Mouse (Mus musculus): ENCODE measurements at regions not wholly inside any gene's neighbourhood (a gene's known extent, or its start where the extent isn't known, plus 50 kb on each side); places are given as distances from the start of the nearest gene placed in this dataset.
A peak's percentile ranks its signal among the peaks of the same experiment; 100 is the strongest.

DNA sequence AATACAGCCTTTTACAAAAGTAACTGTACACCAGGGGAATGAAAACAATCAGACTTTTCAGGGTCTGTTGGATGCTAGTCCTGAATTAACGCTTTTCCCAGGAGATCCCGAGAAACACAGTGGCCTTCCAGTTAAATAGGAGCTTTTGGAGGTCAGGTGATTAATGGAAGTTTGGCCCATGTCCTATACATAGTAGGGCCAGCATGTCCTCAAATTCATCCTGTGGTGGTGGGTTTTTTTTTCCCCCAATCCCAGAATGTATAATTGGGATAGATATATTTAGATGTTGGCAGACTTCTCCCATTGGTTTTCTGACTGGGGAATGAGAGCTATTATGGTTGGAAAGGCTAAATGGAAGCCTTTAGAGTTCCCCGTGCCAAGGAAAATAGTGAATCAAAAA is 77.6 kb downstream of the Cd200 start:
- DNase-seq: no peak
- intact Hi-C loops (cut with DNase I): loop anchor here (2.0 to 5.0 kb wide), 3 partner anchors 46 to 134 kb away; no protein-coding TSS in a partner anchor

- no peak for DNase-seq
- intact Hi-C loops (cut with DNase I): loop anchor here (2.0 to 5.0 kb wide), 3 partner anchors 47 to 133 kb away; no protein-coding TSS in a partner anchor
Observed at GRCm38 (mm10) chr16:45330298-45330697, 78.6 kb downstream of the Cd200 start.

DNA sequence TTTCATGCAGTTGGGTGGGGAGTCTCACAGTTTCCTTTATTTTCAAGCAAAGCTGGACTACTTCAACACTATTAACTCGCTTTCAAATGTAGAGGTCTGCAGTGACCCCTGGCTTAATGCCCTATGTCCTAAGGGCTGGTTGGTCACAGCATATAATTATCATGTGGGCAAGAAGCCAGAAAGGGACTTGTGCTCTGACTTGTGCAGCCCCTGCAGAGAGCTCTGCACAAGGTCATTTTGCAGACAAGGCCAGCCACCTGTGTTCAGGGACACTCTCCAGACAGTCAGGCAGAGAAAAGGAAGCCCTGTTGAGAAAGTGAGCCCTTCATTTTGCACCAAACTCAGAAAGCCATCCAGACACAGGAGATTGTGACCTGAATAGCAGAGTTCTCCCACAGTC is 79.1 kb downstream of the Cd200 start:
- intact Hi-C loops (cut with DNase I): loop anchor here (2.0 to 5.0 kb wide), 3 partner anchors 48 to 132 kb away; no protein-coding TSS in a partner anchor
- peak in 1 of 2 experiments; percentile 16 for DNase-seq

DNA sequence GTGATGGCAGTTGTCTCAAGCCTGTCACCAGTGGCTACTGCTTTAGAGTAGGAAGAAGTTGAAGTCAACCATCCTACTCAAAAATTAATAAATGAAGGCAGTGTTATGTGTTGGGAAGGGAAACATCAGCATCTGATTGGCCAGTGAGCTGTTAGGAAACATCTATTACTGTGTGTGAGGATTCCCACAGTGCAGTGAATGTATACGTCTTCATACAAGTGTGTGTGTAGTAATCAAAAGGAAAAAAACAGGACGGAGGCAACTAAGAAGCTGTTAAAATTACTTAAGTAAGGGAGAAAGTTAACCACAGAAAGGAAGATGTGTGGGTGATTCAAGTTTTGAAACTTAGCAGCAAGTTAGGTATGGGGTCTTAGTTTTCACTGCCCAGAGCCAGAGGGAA is 81.8 kb downstream of the Cd200 start:
- DNase-seq: no peak
- intact Hi-C loops (cut with DNase I): no loop called here

DNA sequence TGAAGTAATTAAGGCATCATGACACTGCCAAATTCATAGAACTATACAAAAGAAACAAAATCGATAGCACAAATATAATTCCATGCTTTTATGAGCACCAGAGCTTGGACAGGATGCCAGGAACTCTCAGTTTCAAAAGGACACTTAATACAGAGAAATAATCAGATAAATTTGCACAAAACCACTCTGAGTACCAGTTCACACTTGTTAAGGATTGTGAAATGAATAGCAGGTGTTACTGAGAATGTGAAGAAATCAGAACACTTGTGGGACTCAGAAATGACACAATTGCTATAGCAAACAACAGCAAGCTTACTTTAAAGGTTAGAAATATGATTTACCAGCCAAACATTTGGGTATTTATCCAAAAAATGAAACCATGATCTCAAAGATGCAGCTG is 87.4 kb downstream of the Btla start:
- no peak for DNase-seq
- intact Hi-C loops (cut with DNase I): no loop called here

All from heart, postnatal 14 days (tissue).